Mouse (Mus musculus) liver, embryonic 14.5 days (tissue): ENCODE data around the gene Rrp9.

Experiments used
- CTCF ChIP-seq: IDR thresholded peaks from 2 replicates; pipeline ENCODE4 v1.5.1; 2016; ENCODE audit warnings: antibody characterized with exemption, low read depth, control low read depth
- EP300 ChIP-seq: IDR thresholded peaks from 2 replicates; pipeline ENCODE4 v1.6.1; 2016; ENCODE audit warnings: antibody characterized with exemption, low read depth

DNA sequence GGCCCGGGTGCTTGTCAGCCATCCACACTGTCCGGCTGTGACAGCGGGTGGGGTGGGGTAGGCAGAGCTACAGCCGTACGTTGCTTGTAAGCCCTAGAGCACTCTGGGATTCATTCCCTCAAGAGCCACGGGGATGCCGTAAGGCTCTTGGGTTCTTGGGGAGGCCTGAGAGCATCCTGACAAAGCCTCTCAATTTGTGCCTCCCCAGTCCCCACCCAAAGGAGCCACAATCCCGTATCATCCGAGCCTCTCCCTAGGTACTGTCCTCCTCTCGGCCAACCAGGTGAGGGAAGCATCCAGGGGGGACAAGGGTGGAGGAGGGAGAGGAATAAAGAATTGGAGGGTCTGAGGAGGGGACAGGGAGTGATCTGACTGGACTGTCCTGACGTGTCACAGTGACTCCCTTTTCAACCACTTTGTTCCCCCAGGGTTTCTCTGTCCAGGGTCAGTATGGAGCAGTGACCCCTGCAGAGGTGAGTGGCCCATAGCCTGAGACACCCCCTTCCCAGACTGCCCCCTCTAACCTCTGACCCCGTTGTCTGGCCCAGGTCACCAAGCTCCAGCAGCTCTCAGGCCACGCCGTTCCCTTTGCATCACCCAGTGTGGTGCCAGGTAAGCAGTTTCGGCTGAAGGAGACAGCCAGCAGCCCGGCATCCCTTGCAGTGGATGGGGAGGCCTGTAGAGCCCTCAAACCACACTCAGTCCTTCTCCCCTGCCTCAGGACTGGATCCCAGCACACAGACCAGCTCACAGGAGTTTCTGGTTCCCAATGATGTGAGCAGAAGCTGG, 13.9 kb upstream of the Rrp9 start:
- no peak for TF ChIP-seq CTCF
- TF ChIP-seq EP300: no peak
